Mouse (Mus musculus) spleen, postnatal 14 days (tissue): ENCODE results near the gene Gm21209.
"Not testable (repeated sequence)": the region's sequence is repeated elsewhere in the genome, so short reads cannot be mapped to it uniquely, and the experiment has no call there.

Experiments used
- DNase-seq, 2 experiments: peaks; one replicate each; pipeline ENCODE4 v3.0.0; 2021 to 2022; ENCODE audit warnings: low spot score in 2 of 2

Gm21209 gene

DNA sequence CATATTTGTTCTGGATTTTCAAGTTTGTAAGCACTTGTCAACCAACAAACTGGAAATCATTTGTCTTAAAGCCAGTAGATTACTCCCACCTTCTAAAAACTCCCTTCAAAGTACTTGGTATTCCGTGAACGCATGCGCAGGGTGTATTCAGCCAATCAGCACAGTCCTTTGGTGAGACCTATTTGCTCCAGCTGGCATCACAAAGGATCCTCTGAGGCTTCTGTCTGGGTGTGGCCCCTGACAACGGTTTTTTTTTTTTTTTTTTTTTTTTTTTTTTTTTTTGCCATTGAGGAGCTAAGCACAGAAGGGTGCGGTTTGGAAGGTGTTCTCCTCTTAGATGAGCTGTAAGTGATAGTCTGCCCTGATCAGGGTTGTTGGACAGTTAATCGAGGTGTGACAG, at the start of gene Gm21209:
Gene Gm21209 (plus strand): TSS at position 301 of the 400 bp plus-strand sequence.
- DNase-seq = not testable (repeated sequence)
